Mouse (Mus musculus) embryonic facial prominence, embryonic 14.5 days (tissue): Measurements from ENCODE around the gene Apopt1. TPM values are rescaled to one million over a fixed set of nuclear protein-coding genes. Genes with fewer than 3 reads are reported as not detected.

ENCODE experiments used
- ATAC-seq: fragments of 200-750 bp; cut with Nextera tagmentation; 2 replicates; pipeline ENCODE4 v1.8.0; 2017; ENCODE audit warnings: low read depth, moderate number of reproducible peaks, moderate TSS enrichment
- DNase-seq: peaks from one replicate; pipeline ENCODE4 v3.0.0-alpha.2; 2015; ENCODE audit warnings: low spot score
- H3K27ac ChIP-seq: fragments of 300-500 bp; sonication (generic); replicated peaks from 2 replicates; pipeline ENCODE4 v1.5.1; 2014; ENCODE audit warnings: low read depth, mild to moderate bottlenecking, low read length, moderate library complexity
- H3K27me3 ChIP-seq: fragments of 300-500 bp; sonication (generic); replicated peaks from 2 replicates; pipeline ENCODE4 v1.6.1; 2014; ENCODE audit warnings: low read length; ENCODE audit not compliant: control insufficient read depth, insufficient read depth
- H3K36me3 ChIP-seq: fragments of 300-500 bp; sonication (generic); 2 replicates; pipeline ENCODE4 v1.6.1; 2014; ENCODE audit warnings: low read length, mixed read lengths; ENCODE audit not compliant: control insufficient read depth, insufficient read depth
- H3K4me1 ChIP-seq: fragments of 300-500 bp; sonication (generic); 2 replicates; pipeline ENCODE4 v1.6.1; 2014; ENCODE audit warnings: antibody characterized with exemption, low read length; ENCODE audit not compliant: control insufficient read depth, insufficient read depth
- H3K4me2 ChIP-seq: fragments of 300-500 bp; sonication (generic); 2 replicates; pipeline ENCODE4 v1.6.1; 2014; ENCODE audit warnings: low read depth, mild to moderate bottlenecking, low read length, moderate library complexity, mixed read lengths
- H3K4me3 ChIP-seq: fragments of 300-500 bp; sonication (generic); 2 replicates; pipeline ENCODE4 v1.5.1; 2014; ENCODE audit warnings: low read depth, mild to moderate bottlenecking, low read length
- H3K9ac ChIP-seq: fragments of 300-500 bp; sonication (generic); 2 replicates; pipeline ENCODE4 v1.6.1; 2014; ENCODE audit warnings: low read depth, mild to moderate bottlenecking, low read length, moderate library complexity, mixed read lengths
- H3K9me3 ChIP-seq: fragments of 300-500 bp; sonication (generic); 2 replicates; pipeline ENCODE4 v1.6.1; 2016; ENCODE audit warnings: low read length; ENCODE audit not compliant: control insufficient read depth
- WGBS: fragments of 180-500 bp; shearing (Covaris S2); extraction: QIAGEN DNeasy Blood & Tissue Kit; methylation state at CpG from one replicate; pipeline ENCODE4 v1.1.7; 2014; 5-methylcytosine and 5-hydroxymethylcytosine counted together
- polyA plus RNA-seq: library from polyadenylated mRNA; unstranded; fragments of >200 nt; fragmentation: Nextera tagmentation; extraction: Ambion mirVana; gene quantifications from 2 replicates; pipeline ENCODE4 v1.2.1, GENCODE M21; 2014

Apopt1 gene
- polyA plus RNA-seq, 1 experiment from 2014 or later, result 46.6 TPM

DNA sequence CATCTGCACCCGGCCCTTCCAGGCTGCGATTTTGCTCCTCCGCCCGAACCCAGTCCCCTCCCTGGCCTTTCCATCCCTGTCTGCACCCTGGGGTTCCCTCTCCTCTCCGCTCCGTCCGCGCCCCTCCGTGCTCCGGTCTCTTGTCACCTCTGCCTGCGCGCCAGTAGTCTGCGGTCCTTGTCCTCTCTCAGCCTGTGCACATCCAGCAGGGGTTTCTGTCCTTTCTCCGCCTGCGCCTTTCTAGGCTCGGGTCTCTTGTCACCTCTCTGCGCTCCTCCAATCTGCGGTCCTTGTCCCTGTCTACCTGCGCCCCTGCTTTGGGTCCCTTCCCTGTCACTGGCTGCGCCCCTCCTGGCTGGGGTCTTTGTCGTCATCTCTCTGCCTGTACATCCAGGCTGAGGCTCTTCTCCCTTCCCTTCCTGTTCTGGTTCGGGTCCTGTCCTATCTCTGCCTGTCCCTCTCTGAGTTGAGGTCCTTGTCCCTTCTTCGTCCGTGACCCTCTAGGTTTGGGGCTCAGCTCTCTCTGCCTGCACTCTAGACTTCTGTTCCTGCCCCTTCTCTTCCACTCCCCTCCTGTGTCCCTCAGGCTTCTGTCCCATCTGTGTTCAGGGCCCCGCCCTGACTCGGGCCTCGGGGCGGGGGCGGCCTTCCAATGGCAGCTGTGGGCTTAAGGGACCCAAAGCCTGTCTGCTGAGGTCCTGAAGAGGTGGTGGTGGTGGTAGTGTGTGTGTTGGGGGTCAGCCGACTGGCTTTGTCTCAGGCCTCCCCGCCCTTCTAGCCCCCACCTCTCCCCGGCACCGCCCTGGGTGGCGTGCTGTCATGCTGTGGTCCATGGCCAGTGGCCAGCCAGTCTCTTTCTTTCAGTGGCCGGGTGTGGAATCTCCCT lies 46.4 kb downstream of the Apopt1 start:
- Histone ChIP-seq H3K36me3 (peaks cover 17% of the 10 kb centered on the region; the same call in 1 of the 2 replicates), H3K27me3 (no peaks in the 10 kb centered on the region), H3K4me3 (peak overlapping the region; percentile 87), H3K4me2 (peak overlapping the region; percentile 93), H3K9me3 (no peaks in the 10 kb centered on the region), H3K9ac (peak overlapping the region; percentile 95), H3K27ac (peak overlapping the region; percentile 89), H3K4me1 (peaks cover 21% of the 10 kb centered on the region)
- ATAC-seq, result peak; percentile 44
- DNase-seq, result peak; percentile 55
- WGBS, result 2% methylated on average over 34 of the region's 35 CpGs

DNA sequence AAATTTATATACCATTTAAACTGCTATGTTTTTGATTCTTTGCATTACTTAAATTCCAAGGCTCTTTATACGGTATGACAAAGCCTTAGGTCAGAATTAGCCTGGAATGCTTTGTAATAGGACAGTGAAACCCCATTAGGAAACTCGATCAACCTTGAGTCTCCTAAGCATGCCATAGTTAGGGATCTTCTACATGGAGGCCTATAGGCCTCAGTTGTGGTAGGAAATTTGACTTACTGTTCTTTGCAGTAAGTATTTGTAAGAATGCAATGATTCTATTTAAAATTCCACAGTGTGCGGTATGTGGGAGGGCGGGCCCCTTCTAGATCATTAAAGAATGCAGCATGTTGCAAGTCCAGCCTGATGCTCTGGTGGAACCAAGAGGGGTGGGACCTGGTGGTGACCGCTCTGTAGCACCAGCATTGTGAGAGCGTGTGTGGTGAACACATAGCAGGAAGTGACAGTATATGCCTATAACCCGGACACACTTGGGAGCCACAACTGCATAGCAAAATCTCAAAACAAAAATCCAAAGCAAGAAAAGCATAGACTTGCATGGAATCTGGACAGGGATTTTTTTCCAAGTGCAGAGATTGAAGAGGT lies 47.3 kb downstream of the Apopt1 start:
- Histone ChIP-seq H3K36me3 (peaks cover 17% of the 10 kb centered on the region; the same call in 1 of the 2 replicates), H3K4me3 (peak overlapping the region; percentile 87), H3K27me3 (no peaks in the 10 kb centered on the region), H3K9me3 (no peaks in the 10 kb centered on the region), H3K4me1 (peaks cover 21% of the 10 kb centered on the region), H3K27ac (peak overlapping the region; percentile 45; the same call in 1 of the 2 replicates), H3K4me2 (peak overlapping the region; percentile 93), H3K9ac (peak overlapping the region; percentile 95; the same call in 1 of the 2 replicates)
- WGBS, result 57% methylated on average over 7 of the region's 7 CpGs
- ATAC-seq (no peak), DNase-seq (no peak)

GRCm38 (mm10) chr12:111762620-111763280 lies 49.7 kb downstream of the Apopt1 start:
- Histone ChIP-seq H3K4me3 (no peak overlapping the region), H3K27ac (no peak overlapping the region), H3K4me1 (peaks cover 19% of the 10 kb centered on the region), H3K27me3 (no peaks in the 10 kb centered on the region), H3K9me3 (no peaks in the 10 kb centered on the region), H3K9ac (no peak overlapping the region), H3K36me3 (peaks cover 17% of the 10 kb centered on the region; the same call in 1 of the 2 replicates), H3K4me2 (no peak overlapping the region)
- DNase-seq, result no peak
- no peak for ATAC-seq
- 89% methylated on average over 13 of the region's 13 CpGs for WGBS

- Histone ChIP-seq H3K9me3 (no peaks in the 10 kb centered on the region), H3K27me3 (no peaks in the 10 kb centered on the region), H3K4me3 (no peak overlapping the region), H3K4me2 (no peak overlapping the region), H3K4me1 (peaks cover 7% of the 10 kb centered on the region), H3K9ac (no peak overlapping the region), H3K36me3 (peaks cover 17% of the 10 kb centered on the region; the same call in 1 of the 2 replicates), H3K27ac (no peak overlapping the region)
- DNase-seq (peak; percentile 39), ATAC-seq (peak; percentile 24; the same call in 1 of the 2 replicates)
- 53% methylated on average over 16 of the region's 16 CpGs for WGBS
These were observed 53.5 kb downstream of the Apopt1 start for GRCm38 (mm10) chr12:111766313-111767236.

DNA sequence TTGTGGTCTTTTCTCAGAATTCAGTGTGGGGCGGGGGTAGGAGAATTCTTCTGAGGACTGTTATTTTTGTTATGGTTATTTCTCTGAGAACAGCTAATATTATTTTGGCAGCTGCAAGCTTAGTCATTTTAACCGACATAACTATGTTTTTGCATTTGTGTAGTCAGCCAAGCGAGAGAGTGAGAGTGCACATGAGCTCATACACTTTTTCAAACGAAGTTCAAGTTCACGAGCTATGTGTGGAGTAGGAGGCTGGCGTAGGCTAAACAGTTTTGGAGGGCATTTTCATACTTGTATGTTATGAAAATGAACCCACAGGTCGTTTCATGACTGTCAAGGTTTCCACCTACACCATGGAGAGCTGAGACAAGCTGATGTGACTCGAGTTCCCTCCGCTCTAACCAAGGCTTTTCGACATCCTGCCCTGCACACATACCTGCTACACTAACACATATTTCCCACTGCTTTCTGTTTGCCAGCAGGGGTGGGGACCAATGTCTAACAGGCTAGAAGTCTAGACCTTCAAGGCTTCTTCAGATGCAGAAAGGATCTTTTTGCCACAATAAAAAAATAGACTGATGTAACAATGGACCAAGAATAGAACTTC lies 55.4 kb downstream of the Apopt1 start:
- no peak overlapping the region for H3K4me2 ChIP-seq
- WGBS, result 82% methylated on average over 10 of the region's 10 CpGs
- H3K4me3 ChIP-seq, result no peak overlapping the region
- ATAC-seq, result no peak
- H3K9ac ChIP-seq, result no peak overlapping the region
- no peaks in the 10 kb centered on the region for H3K9me3 ChIP-seq
- no peak for DNase-seq
- no peak overlapping the region for H3K27ac ChIP-seq
- peaks cover 22% of the 10 kb centered on the region for H3K36me3 ChIP-seq
- no peaks in the 10 kb centered on the region for H3K27me3 ChIP-seq
- peaks cover 7% of the 10 kb centered on the region for H3K4me1 ChIP-seq

GRCm38 (mm10) chr12:111769306-111769705 lies 56.2 kb downstream of the Apopt1 start:
- Histone ChIP-seq H3K9ac (peak overlapping the region; percentile 40; the same call in 1 of the 2 replicates), H3K27ac (peak overlapping the region; percentile 68; the same call in 1 of the 2 replicates), H3K36me3 (peaks cover 24% of the 10 kb centered on the region), H3K4me2 (no peak overlapping the region), H3K4me1 (peaks cover 7% of the 10 kb centered on the region), H3K27me3 (no peaks in the 10 kb centered on the region), H3K9me3 (no peaks in the 10 kb centered on the region), H3K4me3 (no peak overlapping the region)
- ATAC-seq, result peak; percentile 66; the same call in 1 of the 2 replicates
- WGBS, result 31% methylated on average over 10 of the region's 10 CpGs
- peak; percentile 93 for DNase-seq

DNA sequence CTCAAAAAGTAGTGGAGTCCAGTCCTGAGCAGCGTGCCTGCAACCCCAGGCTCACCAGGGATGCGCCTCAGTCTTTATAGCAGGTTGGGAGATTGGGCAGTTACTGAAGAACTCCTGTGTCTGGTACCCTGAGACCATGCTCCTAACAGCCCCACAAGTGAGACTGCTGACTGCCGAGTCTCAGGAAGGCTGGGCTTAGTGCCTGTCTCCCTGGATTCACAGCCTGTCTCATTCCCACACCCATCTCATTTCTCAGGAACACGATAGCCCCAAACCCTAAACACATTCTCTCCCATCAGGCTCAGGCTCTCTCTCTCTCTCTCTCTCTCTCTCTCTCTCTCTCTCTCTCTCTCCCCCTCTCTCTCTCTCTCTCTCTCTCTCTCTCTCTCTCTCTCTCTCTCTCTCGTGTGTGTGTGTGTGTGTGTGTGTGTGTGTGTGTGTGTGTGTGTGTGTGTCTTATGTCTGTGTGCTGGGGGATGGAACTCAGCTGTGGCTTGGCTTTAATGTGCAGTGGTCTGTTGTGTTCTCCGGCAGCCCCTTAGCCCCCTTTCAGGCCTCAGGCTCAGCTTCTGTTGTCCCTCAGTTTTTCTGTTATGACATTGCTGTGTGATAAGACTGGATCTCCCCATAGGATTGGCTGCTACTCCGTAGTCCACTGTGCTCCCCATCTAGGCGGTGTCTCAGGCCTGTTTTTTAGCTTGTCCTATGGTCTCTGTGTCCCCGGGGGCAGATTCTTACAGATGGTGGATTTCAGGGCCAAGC lies 56.9 kb downstream of the Apopt1 start:
- 60% methylated on average over 8 of the region's 9 CpGs for WGBS
- Histone ChIP-seq H3K9me3 (no peaks in the 10 kb centered on the region), H3K4me3 (no peak overlapping the region), H3K4me2 (no peak overlapping the region), H3K36me3 (peaks cover 30% of the 10 kb centered on the region), H3K4me1 (peaks cover 7% of the 10 kb centered on the region), H3K9ac (peak overlapping the region; percentile 40; the same call in 1 of the 2 replicates), H3K27me3 (no peaks in the 10 kb centered on the region), H3K27ac (peak overlapping the region; percentile 68; the same call in 1 of the 2 replicates)
- DNase-seq (peak; percentile 44), ATAC-seq (0 out of 2 replicates have a peak, but pooled peaks have one; percentile 21)
